Mouse (Mus musculus) midbrain, embryonic 13.5 days (tissue): ENCODE results near the gene Oosp1. TPM values are rescaled to one million over a fixed set of nuclear protein-coding genes. Genes with fewer than 3 reads are reported as not detected.

Source experiments
- ATAC-seq: fragments of 200-750 bp; cut with Nextera tagmentation; 2 replicates; pipeline ENCODE4 v1.8.0; 2017; ENCODE audit warnings: mild to moderate bottlenecking, moderate TSS enrichment, moderate library complexity
- H3K27ac ChIP-seq: fragments of 300-500 bp; sonication (generic); 2 replicates; pipeline ENCODE4 v1.5.1; 2015; ENCODE audit warnings: inconsistent platforms, mild to moderate bottlenecking, moderate library complexity
- H3K27me3 ChIP-seq: fragments of 300-500 bp; sonication (generic); 2 replicates; pipeline ENCODE4 v1.6.1; 2015; ENCODE audit warnings: mild to moderate bottlenecking, inconsistent platforms
- H3K36me3 ChIP-seq: fragments of 300-500 bp; sonication (generic); 2 replicates; pipeline ENCODE4 v1.6.1; 2015; ENCODE audit warnings: mild to moderate bottlenecking, inconsistent platforms
- H3K4me1 ChIP-seq: fragments of 300-500 bp; sonication (generic); replicated peaks from 2 replicates; pipeline ENCODE4 v1.6.1; 2015; ENCODE audit warnings: inconsistent platforms
- H3K4me2 ChIP-seq: fragments of 300-500 bp; sonication (generic); replicated peaks from 2 replicates; pipeline ENCODE4 v1.6.1; 2015; ENCODE audit warnings: moderate library complexity, mild to moderate bottlenecking, inconsistent platforms
- H3K4me3 ChIP-seq: fragments of 300-500 bp; sonication (generic); replicated peaks from 2 replicates; pipeline ENCODE4 v1.5.1; 2015; ENCODE audit warnings: mild to moderate bottlenecking, inconsistent platforms
- H3K9ac ChIP-seq: fragments of 300-500 bp; sonication (generic); replicated peaks from 2 replicates; pipeline ENCODE4 v1.6.1; 2015; ENCODE audit warnings: mild to moderate bottlenecking, inconsistent platforms
- H3K9me3 ChIP-seq: fragments of 300-500 bp; sonication (generic); 2 replicates; pipeline ENCODE4 v1.6.1; 2016; ENCODE audit warnings: mild to moderate bottlenecking, inconsistent platforms
- WGBS: fragments of 180-500 bp; shearing (Covaris S2); methylation state at CpG from one replicate; pipeline ENCODE4 v1.1.7; 2015; 5-methylcytosine and 5-hydroxymethylcytosine counted together
- polyA plus RNA-seq: library from polyadenylated mRNA; unstranded; fragments of >200 nt; fragmentation: Nextera tagmentation; extraction: Ambion mirVana; gene quantifications from 2 replicates; pipeline ENCODE4 v1.2.1, GENCODE M21; 2015

The Oosp1 gene
- polyA plus RNA-seq, 1 experiment from 2014 or later, result not detected

DNA sequence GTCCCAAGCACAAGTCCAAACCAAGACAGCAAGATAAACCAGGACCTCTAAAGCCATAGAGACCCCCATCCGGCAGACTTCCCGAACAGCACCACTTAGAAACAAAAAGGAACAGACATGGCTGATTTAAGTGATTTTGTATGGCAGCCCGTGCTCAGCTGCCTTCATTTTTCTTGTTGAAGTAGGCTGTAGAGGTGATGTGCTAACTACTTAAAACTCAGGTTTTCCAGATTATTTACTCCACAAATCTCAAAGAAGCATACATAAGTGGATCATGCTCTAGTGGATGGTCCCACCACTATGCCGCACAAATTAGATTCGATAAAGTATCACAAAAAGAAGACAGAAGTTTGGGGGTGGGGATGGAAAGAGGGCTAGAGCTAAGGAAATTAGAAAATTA is 30.5 kb downstream of the Oosp1 start, which contains the start of gene Oosp2:
Gene Oosp2 (minus strand): TSS at position 101 of the 400 bp plus-strand sequence.
- Histone ChIP-seq H3K27ac (no peak within 1 kb of the TSS), H3K4me3 (no peak within 1 kb of the TSS), H3K4me1 (no peaks in the 10 kb centered on the region), H3K27me3 (no peaks in the 10 kb centered on the region), H3K36me3 (no peaks in the 10 kb centered on the region), H3K4me2 (no peak within 1 kb of the TSS), H3K9ac (no peak within 1 kb of the TSS), H3K9me3 (no peaks in the 10 kb centered on the region)
- ATAC-seq, result no peak
- WGBS, result 93% methylated on average over 5 of the region's 5 CpGs

DNA sequence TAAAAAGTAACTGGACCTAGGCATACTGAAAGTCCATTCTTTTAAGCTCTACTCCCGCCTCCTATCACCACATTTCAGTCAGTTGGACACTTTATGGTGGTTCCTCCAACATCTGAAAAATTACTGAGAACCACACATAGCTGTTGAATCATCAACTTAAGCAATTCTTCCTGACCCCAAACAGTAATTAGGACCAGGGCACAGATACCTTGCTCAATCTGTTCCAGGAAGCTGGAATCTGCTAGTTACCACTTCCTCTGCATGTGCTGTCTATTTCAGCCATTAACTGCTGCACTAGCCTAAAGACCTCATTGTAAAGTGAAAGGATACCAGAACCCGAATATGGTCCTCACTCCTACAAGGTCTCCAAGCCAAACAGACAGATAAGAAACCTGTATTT is 31.8 kb downstream of the Oosp1 start:
- H3K27ac ChIP-seq, result no peak overlapping the region
- H3K36me3 ChIP-seq, result no peaks in the 10 kb centered on the region
- H3K4me1 ChIP-seq, result no peaks in the 10 kb centered on the region
- no peak for ATAC-seq
- H3K9ac ChIP-seq, result no peak overlapping the region
- H3K4me2 ChIP-seq, result no peak overlapping the region
- H3K27me3 ChIP-seq, result no peaks in the 10 kb centered on the region
- H3K4me3 ChIP-seq, result no peak overlapping the region
- 79% methylated on average over 2 of the region's 2 CpGs for WGBS
- H3K9me3 ChIP-seq, result no peaks in the 10 kb centered on the region

DNA sequence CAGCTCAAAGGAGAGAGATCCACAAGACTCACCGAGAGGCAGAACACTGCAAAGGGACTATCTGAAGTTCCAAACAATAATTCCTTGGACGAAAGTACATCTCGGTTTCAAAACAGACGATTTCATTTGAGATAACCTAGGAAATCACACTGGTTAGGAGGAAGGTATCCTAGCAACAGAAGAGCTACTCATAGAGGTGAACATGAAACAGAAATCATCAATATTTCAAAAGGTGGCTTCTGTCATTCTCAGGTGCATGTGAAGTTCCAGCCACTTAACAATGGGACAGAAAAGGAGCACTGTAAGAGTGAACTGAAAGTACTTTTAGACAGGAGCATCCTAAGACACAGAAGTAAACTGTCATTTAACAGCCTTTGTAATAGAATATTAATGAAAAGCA is 41.4 kb downstream of the Oosp1 start:
- Histone ChIP-seq H3K4me2 (no peak overlapping the region), H3K9me3 (no peaks in the 10 kb centered on the region), H3K4me1 (no peaks in the 10 kb centered on the region), H3K27ac (no peak overlapping the region), H3K27me3 (no peaks in the 10 kb centered on the region), H3K4me3 (no peak overlapping the region), H3K9ac (no peak overlapping the region), H3K36me3 (no peaks in the 10 kb centered on the region)
- no peak for ATAC-seq
- WGBS, result 78% methylated on average over 4 of the region's 4 CpGs

DNA sequence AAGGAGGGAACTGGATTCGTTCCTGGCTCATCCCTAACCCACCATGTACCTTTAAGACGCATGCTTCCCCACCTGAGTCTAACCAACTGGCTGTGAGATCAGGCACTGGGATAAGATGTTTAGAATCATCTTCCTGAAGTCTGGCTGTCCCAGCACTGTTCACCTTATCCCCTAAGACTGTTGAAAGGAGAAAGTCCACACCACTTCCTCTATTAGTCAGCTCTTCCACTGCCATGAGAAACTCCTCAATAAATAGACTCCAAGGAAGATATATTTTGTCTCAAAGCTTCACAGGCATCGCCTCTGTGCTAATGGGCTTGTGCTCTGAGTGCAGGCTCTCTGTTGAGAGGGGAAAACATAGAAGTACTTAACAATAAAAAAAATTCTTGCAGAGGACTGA is 44.8 kb downstream of the Oosp1 start:
- ATAC-seq, result no peak
- no peak overlapping the region for H3K4me2 ChIP-seq
- no peaks in the 10 kb centered on the region for H3K4me1 ChIP-seq
- no peak overlapping the region for H3K9ac ChIP-seq
- no peak overlapping the region for H3K4me3 ChIP-seq
- WGBS, result 83% methylated on average over 3 of the region's 3 CpGs
- no peak overlapping the region for H3K27ac ChIP-seq
- H3K27me3 ChIP-seq, result no peaks in the 10 kb centered on the region
- H3K36me3 ChIP-seq, result no peaks in the 10 kb centered on the region
- no peaks in the 10 kb centered on the region for H3K9me3 ChIP-seq

DNA sequence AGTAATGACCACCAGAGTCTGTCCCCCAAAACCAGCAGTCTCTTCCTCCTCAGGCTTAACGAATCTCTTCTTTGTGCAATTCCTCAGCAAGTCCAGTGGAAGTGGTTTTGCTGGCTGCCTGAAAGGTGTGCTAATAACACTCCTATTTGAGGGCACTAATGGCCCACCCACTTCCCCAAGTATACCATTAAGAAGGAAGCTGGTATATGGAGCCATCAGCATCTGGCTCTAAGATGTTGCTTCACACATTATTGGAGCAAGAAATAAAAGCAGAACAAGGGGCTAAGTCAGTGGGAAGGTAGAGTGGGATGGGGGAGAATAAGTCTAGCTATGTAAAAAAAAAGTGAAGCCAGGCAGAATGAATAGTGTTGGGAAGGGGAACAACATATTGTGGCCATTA is 50.2 kb downstream of the Oosp1 start, which contains the start of gene Ms4a3:
Gene Ms4a3 (minus strand): TSS at position 120 of the 400 bp plus-strand sequence.
- Histone ChIP-seq H3K36me3 (no peaks in the 10 kb centered on the region), H3K4me3 (no peak within 1 kb of the TSS), H3K4me1 (no peaks in the 10 kb centered on the region), H3K4me2 (no peak within 1 kb of the TSS), H3K9ac (no peak within 1 kb of the TSS), H3K27ac (no peak within 1 kb of the TSS), H3K27me3 (no peaks in the 10 kb centered on the region), H3K9me3 (no peaks in the 10 kb centered on the region)
- 87% methylated on average over 1 of the region's 1 CpGs for WGBS
- no peak for ATAC-seq

DNA sequence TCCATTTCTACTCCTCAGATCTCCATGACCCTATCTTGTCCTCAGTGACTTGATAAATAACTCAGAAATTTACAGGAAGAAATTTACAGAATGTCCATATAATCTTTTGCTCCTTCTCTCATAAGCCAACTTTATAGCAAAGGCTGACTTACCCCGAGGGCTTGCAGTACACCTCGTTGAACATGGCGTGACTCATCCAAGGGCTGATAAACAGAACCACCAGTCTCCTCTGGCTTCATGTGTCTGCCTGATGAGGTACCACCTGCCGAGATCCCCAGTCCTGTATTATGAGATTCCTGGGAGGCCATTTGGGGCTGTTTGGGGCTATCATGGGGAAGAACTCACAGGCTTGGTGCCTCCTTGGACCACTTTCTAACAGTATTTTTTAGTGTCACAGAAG is 51.9 kb downstream of the Oosp1 start:
- no peaks in the 10 kb centered on the region for H3K36me3 ChIP-seq
- no peak overlapping the region for H3K27ac ChIP-seq
- no peak overlapping the region for H3K4me2 ChIP-seq
- no peaks in the 10 kb centered on the region for H3K9me3 ChIP-seq
- no peaks in the 10 kb centered on the region for H3K4me1 ChIP-seq
- no peak overlapping the region for H3K9ac ChIP-seq
- no peak for ATAC-seq
- H3K4me3 ChIP-seq, result no peak overlapping the region
- 85% methylated on average over 4 of the region's 4 CpGs for WGBS
- no peaks in the 10 kb centered on the region for H3K27me3 ChIP-seq

DNA sequence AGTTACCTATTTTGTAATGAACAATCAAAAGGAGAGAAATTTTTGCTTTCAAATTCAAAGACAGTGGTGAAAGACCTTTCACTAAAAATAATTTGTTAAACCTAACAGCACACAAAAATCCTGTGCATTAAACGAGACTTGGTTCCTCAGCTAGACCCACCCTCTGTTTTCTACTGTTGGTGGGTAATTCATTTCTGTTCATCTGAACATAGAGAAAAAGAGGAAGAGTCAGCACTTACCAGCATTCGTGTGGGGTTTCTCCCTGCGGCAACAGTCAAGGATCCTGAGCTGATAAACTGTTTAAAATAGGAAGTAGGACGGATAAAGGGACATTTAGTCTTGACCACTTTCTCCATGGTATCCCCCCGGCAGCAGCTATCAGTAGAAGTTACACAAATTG is 55.4 kb downstream of the Oosp1 start:
- ATAC-seq, result no peak
- no peak overlapping the region for H3K9ac ChIP-seq
- H3K9me3 ChIP-seq, result no peaks in the 10 kb centered on the region
- no peaks in the 10 kb centered on the region for H3K4me1 ChIP-seq
- H3K36me3 ChIP-seq, result no peaks in the 10 kb centered on the region
- no peak overlapping the region for H3K4me3 ChIP-seq
- no peaks in the 10 kb centered on the region for H3K27me3 ChIP-seq
- H3K4me2 ChIP-seq, result no peak overlapping the region
- 87% methylated on average over 5 of the region's 5 CpGs for WGBS
- no peak overlapping the region for H3K27ac ChIP-seq

DNA sequence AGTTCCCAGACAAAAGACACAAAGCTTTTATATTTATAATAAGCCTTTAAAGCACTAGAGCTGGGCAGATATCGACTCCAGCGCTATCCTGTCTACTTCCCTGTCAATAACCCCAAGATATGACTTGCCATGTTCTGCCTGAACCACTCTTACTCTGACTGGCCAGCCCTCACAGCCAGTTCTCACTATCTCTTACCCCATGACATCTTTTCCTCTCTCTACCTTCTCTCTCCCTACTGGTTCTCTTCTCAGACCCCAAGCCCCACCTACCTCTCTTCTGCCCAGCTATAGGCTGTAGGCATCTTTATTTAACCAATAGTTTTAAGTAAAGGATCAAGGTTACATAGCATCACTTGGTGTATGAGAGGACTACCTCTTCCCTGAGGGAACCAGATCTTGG is 56.6 kb downstream of the Oosp1 start:
- H3K36me3 ChIP-seq, result no peaks in the 10 kb centered on the region
- WGBS, result 83% methylated on average over 2 of the region's 2 CpGs
- no peaks in the 10 kb centered on the region for H3K27me3 ChIP-seq
- no peaks in the 10 kb centered on the region for H3K9me3 ChIP-seq
- no peak overlapping the region for H3K9ac ChIP-seq
- H3K4me2 ChIP-seq, result no peak overlapping the region
- H3K4me1 ChIP-seq, result no peaks in the 10 kb centered on the region
- ATAC-seq, result no peak
- H3K27ac ChIP-seq, result no peak overlapping the region
- no peak overlapping the region for H3K4me3 ChIP-seq

DNA sequence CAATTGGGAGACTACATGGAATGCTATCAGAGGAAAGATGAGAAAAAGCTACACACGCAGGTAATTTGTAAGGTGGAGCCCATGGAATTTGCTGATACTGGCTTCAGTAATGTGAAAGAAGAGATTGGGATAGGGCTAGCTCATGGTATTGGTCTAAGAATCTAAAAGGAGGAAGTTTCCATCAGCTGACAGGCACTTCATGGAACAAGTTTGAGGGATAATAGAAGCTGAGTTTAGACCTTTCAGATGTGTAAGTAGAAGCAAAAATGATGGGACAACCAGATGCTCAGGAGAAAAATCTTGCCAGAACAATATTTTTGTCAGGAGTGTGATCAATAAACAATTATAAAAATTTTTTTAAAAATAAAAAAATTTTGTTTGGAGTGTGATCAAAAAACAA is 57.2 kb downstream of the Oosp1 start:
- H3K4me3 ChIP-seq, result no peak overlapping the region
- H3K9me3 ChIP-seq, result no peaks in the 10 kb centered on the region
- no peaks in the 10 kb centered on the region for H3K27me3 ChIP-seq
- H3K27ac ChIP-seq, result no peak overlapping the region
- ATAC-seq, result no peak
- H3K4me1 ChIP-seq, result no peaks in the 10 kb centered on the region
- H3K9ac ChIP-seq, result no peak overlapping the region
- 87% methylated on average over 1 of the region's 1 CpGs for WGBS
- no peaks in the 10 kb centered on the region for H3K36me3 ChIP-seq
- no peak overlapping the region for H3K4me2 ChIP-seq

DNA sequence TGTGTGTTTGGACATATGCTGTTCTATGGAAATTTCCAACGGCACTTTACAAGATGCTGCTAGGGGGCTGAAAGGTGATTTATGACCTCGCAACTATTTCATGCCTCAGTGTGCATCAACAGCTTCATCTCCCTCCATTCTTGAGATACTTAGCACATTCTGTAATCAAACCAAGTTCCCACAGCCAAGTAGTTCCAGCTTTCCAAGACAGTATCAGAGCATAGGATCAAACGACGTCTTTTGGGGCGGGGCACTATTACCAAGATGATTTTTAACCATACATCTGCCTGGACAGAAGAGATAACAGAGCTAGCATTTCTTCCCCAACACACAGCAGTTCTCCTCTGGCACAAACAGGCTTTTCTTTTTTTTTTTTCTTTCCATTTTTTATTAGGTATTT is 65.7 kb downstream of the Oosp1 start:
- 89% methylated on average over 5 of the region's 5 CpGs for WGBS
- no peak for ATAC-seq
- no peak overlapping the region for H3K4me3 ChIP-seq
- no peaks in the 10 kb centered on the region for H3K27me3 ChIP-seq
- H3K27ac ChIP-seq, result no peak overlapping the region
- H3K9me3 ChIP-seq, result no peaks in the 10 kb centered on the region
- no peaks in the 10 kb centered on the region for H3K36me3 ChIP-seq
- no peak overlapping the region for H3K9ac ChIP-seq
- no peak overlapping the region for H3K4me2 ChIP-seq
- no peaks in the 10 kb centered on the region for H3K4me1 ChIP-seq

DNA sequence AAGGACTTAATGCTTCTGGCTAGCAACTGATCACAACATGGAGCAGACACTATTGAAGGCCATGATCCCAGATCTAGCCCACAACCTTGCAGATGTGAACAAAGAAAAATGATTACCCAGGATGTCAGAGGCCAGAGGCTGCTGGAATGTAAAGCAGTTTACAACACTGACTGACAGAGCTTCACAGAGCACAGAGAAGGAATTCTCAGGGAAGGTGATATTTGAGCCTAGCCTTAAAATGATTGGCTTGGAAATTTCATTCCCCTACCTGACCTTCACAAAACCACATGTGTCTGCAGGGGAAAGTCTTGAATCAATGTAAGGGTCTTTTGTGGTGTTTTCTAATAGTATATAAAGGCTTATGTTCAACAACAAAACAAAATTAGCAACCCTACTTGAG is 66.2 kb downstream of the Oosp1 start:
- H3K9ac ChIP-seq, result no peak overlapping the region
- H3K27ac ChIP-seq, result no peak overlapping the region
- H3K9me3 ChIP-seq, result no peaks in the 10 kb centered on the region
- H3K4me3 ChIP-seq, result no peak overlapping the region
- H3K36me3 ChIP-seq, result no peaks in the 10 kb centered on the region
- no peaks in the 10 kb centered on the region for H3K4me1 ChIP-seq
- H3K4me2 ChIP-seq, result no peak overlapping the region
- no peak for ATAC-seq
- H3K27me3 ChIP-seq, result no peaks in the 10 kb centered on the region

DNA sequence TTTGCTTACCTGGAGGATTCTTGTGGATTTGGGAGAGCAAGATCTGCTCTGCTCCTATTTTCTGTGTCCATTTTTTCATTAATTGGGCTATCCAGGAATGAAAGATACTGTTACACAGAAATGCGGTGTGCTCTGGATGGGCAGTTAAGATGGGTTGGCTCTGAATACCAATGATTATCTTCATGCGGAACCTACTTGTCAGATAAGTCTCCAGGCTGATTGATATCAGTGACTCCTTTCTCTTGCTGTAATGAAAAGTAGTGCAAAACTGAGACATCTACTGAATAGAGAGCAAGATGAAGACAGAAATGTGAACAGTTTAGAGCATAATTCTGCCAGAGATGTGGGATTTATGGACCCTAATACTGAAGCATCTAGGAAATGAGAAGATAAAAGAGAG is 67.4 kb downstream of the Oosp1 start, which contains the start of gene Ms4a2:
Gene Ms4a2 (minus strand): TSS at position 169 of the 400 bp plus-strand sequence.
- H3K4me3 ChIP-seq, result no peak within 1 kb of the TSS
- no peak within 1 kb of the TSS for H3K4me2 ChIP-seq
- no peak within 1 kb of the TSS for H3K9ac ChIP-seq
- H3K27ac ChIP-seq, result no peak within 1 kb of the TSS
- no peak for ATAC-seq
- WGBS, result 89% methylated on average over 2 of the region's 2 CpGs
- H3K36me3 ChIP-seq, result no peaks in the 10 kb centered on the region
- H3K27me3 ChIP-seq, result no peaks in the 10 kb centered on the region
- H3K9me3 ChIP-seq, result no peaks in the 10 kb centered on the region
- no peaks in the 10 kb centered on the region for H3K4me1 ChIP-seq

DNA sequence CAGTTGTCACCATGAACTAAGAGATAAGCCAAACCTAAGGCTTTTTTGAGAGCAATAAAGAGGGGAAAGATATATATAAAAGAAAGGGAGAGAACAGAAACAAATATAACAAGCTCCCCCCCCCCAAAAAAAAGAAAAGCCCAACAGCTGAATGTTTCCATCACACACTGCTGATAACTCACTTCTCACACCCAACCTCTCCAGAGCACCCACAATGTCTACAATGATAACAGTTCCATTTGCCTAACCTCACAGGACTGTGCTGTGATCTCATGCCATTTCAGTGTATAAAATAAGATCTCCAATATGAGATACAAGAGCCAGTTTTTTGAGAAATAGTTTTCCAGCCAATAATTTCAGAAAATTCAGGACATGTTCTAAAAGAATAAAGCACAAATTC is 73.0 kb downstream of the Oosp1 start:
- Histone ChIP-seq H3K9me3 (no peaks in the 10 kb centered on the region), H3K4me2 (no peak overlapping the region), H3K36me3 (no peaks in the 10 kb centered on the region), H3K4me3 (no peak overlapping the region), H3K9ac (no peak overlapping the region), H3K4me1 (no peaks in the 10 kb centered on the region), H3K27me3 (no peaks in the 10 kb centered on the region), H3K27ac (no peak overlapping the region)
- ATAC-seq, result no peak
